Mouse (Mus musculus) neural tube, embryonic 13.5 days (tissue): ENCODE measurements around the gene Taf4. TPM values are rescaled to one million over a fixed set of nuclear protein-coding genes. Genes with fewer than 3 reads are reported as not detected.

Experiments
- ATAC-seq: fragments of 200-750 bp; cut with Nextera tagmentation; 2 replicates; pipeline ENCODE4 v1.8.0; 2017; ENCODE audit warnings: low read depth, mild to moderate bottlenecking, moderate TSS enrichment, moderate library complexity
- H3K27ac ChIP-seq: fragments of 300-500 bp; sonication (generic); replicated peaks from 2 replicates; pipeline ENCODE4 v1.5.1; 2015; ENCODE audit warnings: moderate library complexity, mild to moderate bottlenecking, inconsistent platforms
- H3K27me3 ChIP-seq: fragments of 300-500 bp; sonication (generic); 2 replicates; pipeline ENCODE4 v1.6.1; 2015; ENCODE audit warnings: mild to moderate bottlenecking, inconsistent platforms
- H3K36me3 ChIP-seq: fragments of 300-500 bp; sonication (generic); 2 replicates; pipeline ENCODE4 v1.6.1; 2015; ENCODE audit warnings: mild to moderate bottlenecking, inconsistent platforms
- H3K4me1 ChIP-seq: fragments of 300-500 bp; sonication (generic); replicated peaks from 2 replicates; pipeline ENCODE4 v1.6.1; 2015; ENCODE audit warnings: inconsistent platforms
- H3K4me2 ChIP-seq: fragments of 300-500 bp; sonication (generic); 2 replicates; pipeline ENCODE4 v1.6.1; 2015; ENCODE audit warnings: inconsistent platforms, mild to moderate bottlenecking, moderate library complexity
- H3K4me3 ChIP-seq: fragments of 300-500 bp; sonication (generic); 2 replicates; pipeline ENCODE4 v1.5.1; 2015; ENCODE audit warnings: mild to moderate bottlenecking, inconsistent platforms
- H3K9ac ChIP-seq: fragments of 300-500 bp; sonication (generic); 2 replicates; pipeline ENCODE4 v1.6.1; 2015; ENCODE audit warnings: moderate library complexity, mild to moderate bottlenecking, inconsistent platforms
- H3K9me3 ChIP-seq: fragments of 300-500 bp; sonication (generic); 2 replicates; pipeline ENCODE4 v1.6.1; 2016; ENCODE audit warnings: inconsistent platforms
- WGBS: fragments of 180-500 bp; shearing (Covaris S2); methylation state at CpG from one replicate; pipeline ENCODE4 v1.1.7; 2015; 5-methylcytosine and 5-hydroxymethylcytosine counted together
- polyA plus RNA-seq: library from polyadenylated mRNA; unstranded; fragments of >200 nt; fragmentation: Nextera tagmentation; extraction: Ambion mirVana; gene quantifications from 2 replicates; pipeline ENCODE4 v1.2.1, GENCODE M21; 2015

Gene Taf4
- polyA plus RNA-seq = 3.7 and 4.1 TPM in 2 replicates

GRCm38 (mm10) chr2:179976628-179977343 lies at the start of gene Taf4:
Gene Taf4, minus strand, starts transcription at chr2:179976646.
- WGBS = under 1% methylated on average over 58 of the region's 84 CpGs
- ATAC-seq = peak; percentile 95

GRCm38 (mm10) chr2:180025861-180026200 lies 49.4 kb upstream of the Taf4 start:
- no peaks in the 10 kb centered on the region for H3K9me3 ChIP-seq
- peak overlapping the region; percentile 99 for H3K4me2 ChIP-seq
- 8% methylated on average over 6 of the region's 6 CpGs for WGBS
- H3K9ac ChIP-seq = peak overlapping the region; percentile 98
- H3K36me3 ChIP-seq = peaks cover 35% of the 10 kb centered on the region
- peak overlapping the region; percentile 99 for H3K4me3 ChIP-seq
- H3K4me1 ChIP-seq = peaks cover 49% of the 10 kb centered on the region
- peaks cover 26% of the 10 kb centered on the region for H3K27me3 ChIP-seq
- no peak for ATAC-seq
- peak overlapping the region; percentile 98 for H3K27ac ChIP-seq

More at GRCm38 (mm10) chr2:179976628-179977343, at the start of gene Taf4:
- H3K27me3 ChIP-seq = no peaks in the 10 kb centered on the region
- peak within 1 kb of the TSS; percentile 98 for H3K27ac ChIP-seq
- no peaks in the 10 kb centered on the region for H3K36me3 ChIP-seq
- no peaks in the 10 kb centered on the region for H3K9me3 ChIP-seq
- H3K9ac ChIP-seq = peak within 1 kb of the TSS; percentile 94
- H3K4me2 ChIP-seq = peak within 1 kb of the TSS; percentile 99
- peak within 1 kb of the TSS; percentile 86 for H3K4me3 ChIP-seq
- peaks cover 47% of the 10 kb centered on the region for H3K4me1 ChIP-seq

DNA sequence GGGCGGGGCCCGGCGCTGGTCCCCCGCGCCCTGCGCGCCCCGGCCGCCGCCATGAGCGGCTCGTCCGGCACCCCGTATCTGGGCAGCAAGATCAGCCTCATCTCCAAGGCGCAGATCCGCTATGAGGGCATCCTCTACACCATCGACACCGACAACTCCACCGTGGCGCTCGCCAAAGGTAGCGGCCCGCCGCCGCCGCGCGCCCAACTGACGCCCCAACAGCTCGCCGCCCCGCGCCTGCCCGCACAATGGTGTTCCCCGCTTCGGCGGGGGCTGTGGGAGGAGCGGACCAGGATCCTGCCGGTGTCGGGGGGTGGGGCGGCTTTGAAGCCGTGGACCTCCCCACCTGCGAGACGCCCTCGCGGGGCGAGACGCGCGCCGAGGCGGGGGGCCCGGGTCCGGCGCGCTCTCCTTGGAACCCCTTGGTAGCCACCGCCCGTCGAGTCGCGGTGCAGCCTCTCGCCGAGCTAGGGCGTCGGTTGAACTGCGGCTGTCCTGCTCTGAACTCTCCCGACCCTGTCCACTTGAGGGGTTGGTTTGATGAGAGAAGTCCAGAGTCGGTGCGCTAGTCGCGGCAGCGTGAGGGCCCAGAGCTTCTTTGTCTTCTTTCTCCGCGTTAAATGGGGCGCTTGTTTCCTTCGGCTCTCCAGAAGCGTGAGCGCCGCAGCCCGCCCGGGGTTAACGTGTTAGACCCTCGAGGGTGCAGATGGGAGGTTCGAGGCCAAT lies 48.9 kb upstream of the Taf4 start:
- peak overlapping the region; percentile 99 for H3K4me2 ChIP-seq
- peak overlapping the region; percentile 98 for H3K9ac ChIP-seq
- H3K9me3 ChIP-seq = no peaks in the 10 kb centered on the region
- H3K4me3 ChIP-seq = peak overlapping the region; percentile 99
- peaks cover 30% of the 10 kb centered on the region for H3K27me3 ChIP-seq
- peaks cover 45% of the 10 kb centered on the region for H3K4me1 ChIP-seq
- under 1% methylated on average over 66 of the region's 84 CpGs for WGBS
- peak; percentile 45 for ATAC-seq
- H3K36me3 ChIP-seq = peaks cover 29% of the 10 kb centered on the region
- peak overlapping the region; percentile 98 for H3K27ac ChIP-seq

DNA sequence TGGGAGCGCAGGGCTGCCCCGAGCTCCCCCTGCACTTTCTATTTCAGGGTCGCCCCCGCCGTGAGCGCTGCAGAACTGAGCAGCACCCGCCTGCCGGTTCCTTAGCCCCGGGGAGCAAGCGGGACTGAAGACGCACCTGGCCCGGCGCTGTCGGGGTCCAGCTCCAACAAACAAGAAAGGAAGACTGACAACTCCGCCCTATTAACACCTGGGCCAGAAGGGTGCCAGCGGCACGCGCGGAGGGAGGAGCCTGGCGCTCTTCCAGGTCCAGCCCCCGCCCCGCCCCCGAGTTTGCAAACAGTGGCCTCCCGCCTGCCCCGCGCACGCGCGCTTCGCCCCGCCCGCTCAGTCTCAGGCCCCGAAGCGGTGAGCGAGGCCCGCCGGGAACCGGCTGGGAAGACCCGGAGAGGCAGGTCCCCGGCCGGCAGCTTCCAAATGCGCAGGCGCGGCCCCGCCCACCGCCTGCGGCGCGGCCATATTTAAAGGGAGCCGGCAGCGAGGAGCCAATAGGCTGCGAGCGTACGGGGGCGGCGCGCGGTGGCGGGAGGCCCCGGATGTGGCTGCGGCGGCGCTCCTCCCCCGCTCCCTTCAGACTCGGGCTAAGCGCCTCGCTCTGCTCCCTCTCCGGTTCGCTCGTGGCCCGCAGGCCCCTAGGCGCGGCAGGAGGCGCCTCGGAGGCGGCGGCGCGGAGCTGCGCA lies 48.1 kb upstream of the Taf4 start, which contains the start of gene Lsm14b:
TSS of gene Lsm14b (plus strand) at position 587 of the 698 bp plus-strand sequence.
- H3K27ac ChIP-seq = peak within 1 kb of the TSS; percentile 98
- WGBS = under 1% methylated on average over 75 of the region's 80 CpGs
- peak; percentile 95 for ATAC-seq
- H3K4me2 ChIP-seq = peak within 1 kb of the TSS; percentile 99
- H3K9ac ChIP-seq = peak within 1 kb of the TSS; percentile 98
- peak within 1 kb of the TSS; percentile 99 for H3K4me3 ChIP-seq
- peaks cover 22% of the 10 kb centered on the region for H3K36me3 ChIP-seq
- H3K4me1 ChIP-seq = peaks cover 40% of the 10 kb centered on the region
- H3K27me3 ChIP-seq = peaks cover 37% of the 10 kb centered on the region
- no peaks in the 10 kb centered on the region for H3K9me3 ChIP-seq

DNA sequence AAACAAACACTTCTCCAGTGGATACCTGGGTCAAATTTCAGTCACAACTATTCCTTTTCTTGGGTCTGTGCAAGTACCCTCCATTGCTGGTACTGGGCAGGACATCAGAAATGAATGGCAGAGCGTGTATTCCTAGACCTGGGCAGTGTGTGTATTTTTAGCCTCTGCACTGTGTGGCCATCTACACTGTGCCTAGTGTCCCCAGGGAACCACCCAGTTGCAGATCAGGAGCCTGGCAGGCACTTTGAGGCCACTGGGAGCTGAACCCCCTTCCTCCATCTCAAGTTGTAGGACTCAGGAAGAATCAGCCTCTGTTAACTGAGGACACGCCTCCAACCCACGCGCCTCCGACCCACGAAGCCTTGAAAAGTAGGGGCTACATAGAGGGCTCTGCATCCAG lies 46.3 kb upstream of the Taf4 start:
- Histone ChIP-seq H3K9me3 (no peaks in the 10 kb centered on the region), H3K9ac (no peak overlapping the region), H3K4me1 (peaks cover 27% of the 10 kb centered on the region), H3K4me2 (no peak overlapping the region), H3K27ac (no peak overlapping the region), H3K4me3 (no peak overlapping the region), H3K36me3 (peaks cover 4% of the 10 kb centered on the region; the same call in 1 of the 2 replicates), H3K27me3 (peaks cover 37% of the 10 kb centered on the region)
- WGBS = 57% methylated on average over 6 of the region's 6 CpGs
- no peak for ATAC-seq

GRCm38 (mm10) chr2:180020919-180021318 lies 44.5 kb upstream of the Taf4 start:
- Histone ChIP-seq H3K9me3 (no peaks in the 10 kb centered on the region), H3K4me2 (no peak overlapping the region), H3K4me1 (peaks cover 9% of the 10 kb centered on the region), H3K27ac (no peak overlapping the region), H3K27me3 (peaks cover 37% of the 10 kb centered on the region), H3K4me3 (no peak overlapping the region), H3K36me3 (no peaks in the 10 kb centered on the region), H3K9ac (no peak overlapping the region)
- WGBS = 84% methylated on average over 8 of the region's 8 CpGs
- no peak for ATAC-seq

- no peak overlapping the region for H3K9ac ChIP-seq
- no peaks in the 10 kb centered on the region for H3K36me3 ChIP-seq
- WGBS = 79% methylated on average over 7 of the region's 7 CpGs
- no peak overlapping the region for H3K27ac ChIP-seq
- peaks cover 37% of the 10 kb centered on the region for H3K27me3 ChIP-seq
- no peaks in the 10 kb centered on the region for H3K9me3 ChIP-seq
- H3K4me1 ChIP-seq = peaks cover 6% of the 10 kb centered on the region; the same call in 1 of the 2 replicates
- no peak overlapping the region for H3K4me3 ChIP-seq
- ATAC-seq = no peak
- no peak overlapping the region for H3K4me2 ChIP-seq
Observed at GRCm38 (mm10) chr2:180020091-180020661, 43.7 kb upstream of the Taf4 start.

DNA sequence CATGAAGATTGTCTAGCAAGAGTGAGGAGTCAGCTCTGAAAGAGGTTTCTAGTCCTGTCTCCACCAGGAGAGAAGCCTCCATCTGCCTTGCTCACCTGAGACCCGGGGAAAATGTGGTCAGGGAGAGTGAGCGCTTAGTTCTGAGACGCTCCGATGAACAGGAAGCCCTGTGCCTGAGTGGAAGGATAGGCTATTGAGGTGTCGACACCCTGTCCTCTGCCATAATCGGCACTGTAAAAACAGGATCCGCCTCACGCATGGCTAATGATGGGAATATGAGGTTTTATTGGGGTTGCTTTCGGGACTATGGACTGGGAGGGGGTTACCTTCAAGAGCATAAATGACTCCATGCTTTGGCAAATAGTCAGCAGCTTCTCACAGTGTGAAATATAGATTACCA lies 42.1 kb upstream of the Taf4 start:
- no peaks in the 10 kb centered on the region for H3K36me3 ChIP-seq
- H3K9me3 ChIP-seq = no peaks in the 10 kb centered on the region
- H3K4me3 ChIP-seq = no peak overlapping the region
- H3K4me1 ChIP-seq = peaks cover 6% of the 10 kb centered on the region; the same call in 1 of the 2 replicates
- H3K9ac ChIP-seq = no peak overlapping the region
- H3K27ac ChIP-seq = no peak overlapping the region
- peaks cover 35% of the 10 kb centered on the region for H3K27me3 ChIP-seq
- ATAC-seq = no peak
- no peak overlapping the region for H3K4me2 ChIP-seq
- WGBS = 74% methylated on average over 9 of the region's 9 CpGs

DNA sequence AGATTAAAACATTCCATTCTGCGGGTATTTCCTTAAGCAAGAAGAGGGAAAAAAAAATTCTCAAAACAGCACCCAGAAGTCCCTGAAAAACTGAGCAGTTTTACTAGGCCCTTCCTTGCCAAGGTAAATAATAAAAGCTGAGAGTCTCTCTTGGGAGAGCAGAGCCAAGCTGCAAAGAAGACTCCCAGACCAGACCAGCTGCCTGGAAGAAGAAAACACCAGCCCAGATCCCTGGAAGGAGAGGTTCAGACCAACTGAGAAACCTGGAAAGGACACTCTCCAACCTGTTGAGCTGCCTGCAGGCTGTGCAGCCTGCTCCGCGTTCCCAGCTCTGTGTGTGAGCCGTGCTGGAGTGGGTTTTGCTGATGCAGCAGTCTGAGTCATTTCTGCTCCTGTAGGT lies 41.2 kb upstream of the Taf4 start:
- Histone ChIP-seq H3K9ac (no peak overlapping the region), H3K9me3 (no peaks in the 10 kb centered on the region), H3K4me1 (peaks cover 6% of the 10 kb centered on the region; the same call in 1 of the 2 replicates), H3K36me3 (no peaks in the 10 kb centered on the region), H3K27me3 (peaks cover 26% of the 10 kb centered on the region), H3K27ac (no peak overlapping the region), H3K4me3 (no peak overlapping the region), H3K4me2 (no peak overlapping the region)
- no peak for ATAC-seq
- 71% methylated on average over 4 of the region's 4 CpGs for WGBS

GRCm38 (mm10) chr2:180013686-180014085 lies 37.2 kb upstream of the Taf4 start:
- WGBS = 93% methylated on average over 7 of the region's 7 CpGs
- H3K36me3 ChIP-seq = no peaks in the 10 kb centered on the region
- no peak overlapping the region for H3K4me2 ChIP-seq
- no peak overlapping the region for H3K9ac ChIP-seq
- no peak overlapping the region for H3K27ac ChIP-seq
- peaks cover 3% of the 10 kb centered on the region; the same call in 1 of the 2 replicates for H3K4me1 ChIP-seq
- H3K9me3 ChIP-seq = no peaks in the 10 kb centered on the region
- H3K4me3 ChIP-seq = no peak overlapping the region
- no peak for ATAC-seq
- no peaks in the 10 kb centered on the region; the same call in 1 of the 2 replicates for H3K27me3 ChIP-seq

DNA sequence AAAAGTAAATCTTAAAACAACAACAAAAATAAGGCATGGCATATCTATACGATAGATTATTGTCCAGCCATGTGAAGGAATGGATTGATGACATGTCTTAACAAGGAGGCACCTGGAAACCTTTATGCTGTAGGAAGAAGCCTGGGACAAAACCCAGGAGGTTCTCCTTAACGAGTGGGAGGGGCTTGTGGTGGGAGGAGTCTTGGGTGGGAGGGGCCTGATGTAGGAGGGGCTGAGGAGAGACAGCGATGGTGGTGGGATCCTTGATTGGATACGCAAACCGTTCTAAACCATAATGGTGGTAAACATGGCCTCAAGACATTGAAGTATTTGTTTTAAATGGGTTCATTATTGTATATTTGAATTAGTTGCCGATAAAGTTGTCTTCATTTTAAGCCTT lies 34.9 kb upstream of the Taf4 start:
- H3K36me3 ChIP-seq = no peaks in the 10 kb centered on the region
- H3K27ac ChIP-seq = no peak overlapping the region
- no peak overlapping the region for H3K9ac ChIP-seq
- WGBS = 86% methylated on average over 6 of the region's 6 CpGs
- no peaks in the 10 kb centered on the region for H3K4me1 ChIP-seq
- no peaks in the 10 kb centered on the region for H3K27me3 ChIP-seq
- no peak overlapping the region for H3K4me2 ChIP-seq
- no peaks in the 10 kb centered on the region for H3K9me3 ChIP-seq
- no peak overlapping the region for H3K4me3 ChIP-seq
- no peak for ATAC-seq
